Mouse (Mus musculus) thymus, adult 2 months (tissue): ENCODE data around the gene Ccdc73.

ENCODE experiments used
- CTCF ChIP-seq: fragments of 200-500 bp; IDR thresholded peaks from 2 replicates; pipeline ENCODE4 v1.5.1; 2012; ENCODE audit warnings: mild to moderate bottlenecking, control low read depth, low read length, moderate library complexity, borderline replicate concordance; ENCODE audit not compliant: control insufficient read depth, poor library complexity, insufficient read depth; ENCODE audit errors: extremely low read depth
- POLR2A ChIP-seq: fragments of 200-500 bp; IDR thresholded peaks from 2 replicates; pipeline ENCODE4 v1.6.1; 2012; ENCODE audit warnings: mild to moderate bottlenecking, low read length, control low read depth, moderate library complexity; ENCODE audit not compliant: control insufficient read depth, poor library complexity, insufficient read depth; ENCODE audit errors: extremely low read depth

DNA sequence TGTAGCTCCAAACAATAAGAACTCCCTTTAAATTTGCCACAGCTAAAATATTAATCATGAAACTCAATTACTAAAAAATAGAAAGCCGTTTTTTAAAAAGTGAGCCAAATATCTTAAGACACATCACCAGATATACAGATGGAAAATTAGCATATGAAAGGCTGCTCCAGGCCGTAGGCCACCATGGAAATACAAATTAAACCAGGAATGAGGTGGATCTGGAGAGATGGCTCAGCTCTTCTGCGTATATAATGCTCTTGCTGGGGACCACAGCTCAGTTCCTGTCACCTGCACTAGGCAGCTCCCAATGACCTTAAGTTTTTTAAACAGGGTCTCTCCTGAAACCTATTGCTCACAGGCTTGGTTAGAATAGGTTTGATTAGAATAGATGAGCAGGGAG lies 166.5 kb downstream of the Ccdc73 start:
- TF ChIP-seq CTCF (no peak), POLR2A (no peak)
